Mouse (Mus musculus): Measurements from ENCODE around the gene Olfm2.
"Not testable (repeated sequence)": the region's sequence is repeated elsewhere in the genome, so short reads cannot be mapped to it uniquely, and the experiment has no call there.

Olfm2 gene

GRCm38 (mm10) chr9:20652260-20652658 is 93.9 kb downstream of the Olfm2 start:
- DNase-seq (ENCODE audit: low spot score) = peak; percentile 20

- DNase-seq (ENCODE audit: low spot score) = peak; percentile 98
Measured at GRCm38 (mm10) chr9:20651602-20652259, 94.4 kb downstream of the Olfm2 start, which contains the start of gene Pin1. Gene Pin1 (plus strand): TSS chr9:20652095.

- peak; percentile 34 for DNase-seq (ENCODE audit: low spot score)
Measured at GRCm38 (mm10) chr9:20645121-20645520, 101.0 kb downstream of the Olfm2 start.

- DNase-seq (ENCODE audit: low spot score) = peak; percentile 76
Measured at GRCm38 (mm10) chr9:20644360-20645081, 101.6 kb downstream of the Olfm2 start, which contains the start of gene Fbxl12. Gene Fbxl12 (minus strand): TSS chr9:20644767.

- DNase-seq (ENCODE audit: low spot score) = no peak
Measured at GRCm38 (mm10) chr9:20643781-20644180, 102.4 kb downstream of the Olfm2 start.

GRCm38 (mm10) chr9:20642896-20643466 is 103.2 kb downstream of the Olfm2 start:
- DNase-seq (ENCODE audit: low spot score) = peak; percentile 89

- peak; percentile 94 for DNase-seq (ENCODE audit: low spot score)
Measured at GRCm38 (mm10) chr9:20642101-20642895, 103.9 kb downstream of the Olfm2 start, which contains the start of gene Ubl5. Gene Ubl5 (plus strand): TSS chr9:20642878.

GRCm38 (mm10) chr9:20641501-20641900 is 104.6 kb downstream of the Olfm2 start:
- DNase-seq (ENCODE audit: low spot score) = no peak

- no peak for DNase-seq (ENCODE audit: low spot score)
Measured at GRCm38 (mm10) chr9:20639486-20639885, 106.7 kb downstream of the Olfm2 start.

GRCm38 (mm10) chr9:20638552-20638951 is 107.6 kb downstream of the Olfm2 start:
- no peak for DNase-seq (ENCODE audit: low spot score)

- no peak for DNase-seq (ENCODE audit: low spot score)
Measured at GRCm38 (mm10) chr9:20636790-20637189, 109.4 kb downstream of the Olfm2 start.

GRCm38 (mm10) chr9:20636256-20636655 is 109.9 kb downstream of the Olfm2 start:
- DNase-seq (ENCODE audit: low spot score) = no peak

- not testable (repeated sequence) for DNase-seq (ENCODE audit: low spot score)
Measured at GRCm38 (mm10) chr9:20635676-20636075, 110.5 kb downstream of the Olfm2 start.

- no peak for DNase-seq (ENCODE audit: low spot score)
Measured at GRCm38 (mm10) chr9:20631332-20631731, 114.8 kb downstream of the Olfm2 start.
